Mouse (Mus musculus) liver, embryonic 16.5 days (tissue): ENCODE data around the gene BC051142. TPM values are rescaled to one million over a fixed set of nuclear protein-coding genes. Genes with fewer than 3 reads are reported as not detected.
"Not testable (repeated sequence)": the region's sequence is repeated elsewhere in the genome, so short reads cannot be mapped to it uniquely, and the experiment has no call there.

Source experiments
- ATAC-seq: fragments of 200-750 bp; cut with Nextera tagmentation; 2 replicates; pipeline ENCODE4 v1.8.0; 2017; ENCODE audit warnings: low read depth, mild to moderate bottlenecking, moderate number of reproducible peaks, moderate library complexity
- H3K27ac ChIP-seq: fragments of 300-500 bp; sonication (generic); 2 replicates; pipeline ENCODE4 v1.5.1; 2014; ENCODE audit warnings: mild to moderate bottlenecking, low read length
- H3K27me3 ChIP-seq: fragments of 300-500 bp; sonication (generic); 2 replicates; pipeline ENCODE4 v1.6.1; 2014; ENCODE audit warnings: low read depth, low read length, mixed read lengths; ENCODE audit not compliant: control insufficient read depth, insufficient read depth
- H3K36me3 ChIP-seq: fragments of 300-500 bp; sonication (generic); 2 replicates; pipeline ENCODE4 v1.6.1; 2014; ENCODE audit warnings: mild to moderate bottlenecking; ENCODE audit not compliant: control insufficient read depth, insufficient read depth
- H3K4me1 ChIP-seq: fragments of 300-500 bp; sonication (generic); 2 replicates; pipeline ENCODE4 v1.6.1; 2014; ENCODE audit warnings: low read depth, low read length, mixed read lengths; ENCODE audit not compliant: control insufficient read depth
- H3K4me2 ChIP-seq: fragments of 300-500 bp; sonication (generic); 2 replicates; pipeline ENCODE4 v1.6.1; 2014; ENCODE audit warnings: low read depth, low read length, mixed read lengths
- H3K4me3 ChIP-seq: fragments of 300-500 bp; sonication (generic); 2 replicates; pipeline ENCODE4 v1.5.1; 2014; ENCODE audit warnings: low read depth, mild to moderate bottlenecking, low read length
- H3K9ac ChIP-seq: fragments of 300-500 bp; sonication (generic); 2 replicates; pipeline ENCODE4 v1.6.1; 2014; ENCODE audit warnings: low read depth, low read length
- H3K9me3 ChIP-seq: fragments of 300-500 bp; sonication (generic); replicated peaks from 2 replicates; pipeline ENCODE4 v1.6.1; 2016; ENCODE audit warnings: low read length; ENCODE audit not compliant: control insufficient read depth
- WGBS: fragments of 180-500 bp; shearing (Covaris S2); extraction: QIAGEN DNeasy Blood & Tissue Kit; methylation state at CpG from one replicate; pipeline ENCODE4 v1.1.7; 2014; ENCODE audit not compliant: insufficient replicate concordance; 5-methylcytosine and 5-hydroxymethylcytosine counted together
- polyA plus RNA-seq: library from polyadenylated mRNA; unstranded; fragments of >200 nt; fragmentation: Nextera tagmentation; extraction: Ambion mirVana; gene quantifications from 2 replicates; pipeline ENCODE4 v1.2.1, GENCODE M21; 2015

The BC051142 gene
- polyA plus RNA-seq, 1 experiment from 2014 or later, result 0.12 TPM

GRCm38 (mm10) chr17:34437120-34437519, 38.5 kb downstream of the BC051142 start:
- no peaks in the 10 kb centered on the region for H3K9me3 ChIP-seq
- no peaks in the 10 kb centered on the region for H3K4me1 ChIP-seq
- no peak overlapping the region for H3K4me3 ChIP-seq
- no peak overlapping the region for H3K9ac ChIP-seq
- H3K4me2 ChIP-seq, result no peak overlapping the region
- no peaks in the 10 kb centered on the region for H3K36me3 ChIP-seq
- H3K27ac ChIP-seq, result no peak overlapping the region
- 31% methylated on average over 4 of the region's 4 CpGs for WGBS
- H3K27me3 ChIP-seq, result no peaks in the 10 kb centered on the region
- no peak for ATAC-seq

- ATAC-seq, result no peak
- H3K27ac ChIP-seq, result peak overlapping the region; percentile 45; the same call in 1 of the 2 replicates
Measured at GRCm38 (mm10) chr17:34437606-34438005, 39.0 kb downstream of the BC051142 start.

GRCm38 (mm10) chr17:34438588-34438987, 40.0 kb downstream of the BC051142 start:
- H3K9ac ChIP-seq, result no peak overlapping the region
- H3K27ac ChIP-seq, result no peak overlapping the region
- H3K36me3 ChIP-seq, result no peaks in the 10 kb centered on the region
- ATAC-seq, result no peak
- 45% methylated on average over 1 of the region's 1 CpGs for WGBS
- H3K9me3 ChIP-seq, result no peaks in the 10 kb centered on the region
- H3K4me2 ChIP-seq, result no peak overlapping the region
- H3K4me1 ChIP-seq, result no peaks in the 10 kb centered on the region
- H3K4me3 ChIP-seq, result no peak overlapping the region
- H3K27me3 ChIP-seq, result no peaks in the 10 kb centered on the region

More at GRCm38 (mm10) chr17:34437606-34438005, 39.0 kb downstream of the BC051142 start:
- Histone ChIP-seq H3K36me3 (no peaks in the 10 kb centered on the region), H3K9me3 (no peaks in the 10 kb centered on the region), H3K9ac (no peak overlapping the region), H3K4me3 (no peak overlapping the region), H3K27me3 (no peaks in the 10 kb centered on the region), H3K4me2 (peak overlapping the region; percentile 7; the same call in 1 of the 2 replicates), H3K4me1 (no peaks in the 10 kb centered on the region)
- 13% methylated on average over 7 of the region's 7 CpGs for WGBS

GRCm38 (mm10) chr17:34439795-34440194, 41.2 kb downstream of the BC051142 start:
- no peak for ATAC-seq
- H3K4me3 ChIP-seq, result no peak overlapping the region
- H3K27ac ChIP-seq, result no peak overlapping the region
- 21% methylated on average over 3 of the region's 3 CpGs for WGBS
- H3K4me1 ChIP-seq, result no peaks in the 10 kb centered on the region
- no peak overlapping the region for H3K9ac ChIP-seq
- H3K4me2 ChIP-seq, result no peak overlapping the region
- H3K36me3 ChIP-seq, result no peaks in the 10 kb centered on the region
- no peaks in the 10 kb centered on the region for H3K9me3 ChIP-seq
- no peaks in the 10 kb centered on the region for H3K27me3 ChIP-seq

- WGBS, result 75% methylated on average over 7 of the region's 7 CpGs
- Histone ChIP-seq H3K9ac (no peak overlapping the region), H3K4me1 (no peaks in the 10 kb centered on the region), H3K36me3 (no peaks in the 10 kb centered on the region), H3K4me3 (no peak overlapping the region), H3K27ac (no peak overlapping the region), H3K4me2 (no peak overlapping the region), H3K27me3 (no peaks in the 10 kb centered on the region), H3K9me3 (no peaks in the 10 kb centered on the region)
- ATAC-seq, result no peak
Measured at GRCm38 (mm10) chr17:34441990-34442389, 43.4 kb downstream of the BC051142 start.

GRCm38 (mm10) chr17:34448473-34449041, 49.9 kb downstream of the BC051142 start:
- Histone ChIP-seq H3K4me2 (peak overlapping the region; percentile 33), H3K4me1 (no peaks in the 10 kb centered on the region; the same call in none of the 2 replicates), H3K9ac (no peak overlapping the region), H3K9me3 (no peaks in the 10 kb centered on the region), H3K36me3 (no peaks in the 10 kb centered on the region), H3K4me3 (no peak overlapping the region), H3K27me3 (no peaks in the 10 kb centered on the region), H3K27ac (no peak overlapping the region)
- 11% methylated on average over 6 of the region's 6 CpGs for WGBS
- ATAC-seq, result peak; percentile 47

- Histone ChIP-seq H3K9me3 (no peaks in the 10 kb centered on the region), H3K4me2 (peak overlapping the region; percentile 20; the same call in 1 of the 2 replicates), H3K36me3 (no peaks in the 10 kb centered on the region), H3K4me1 (no peaks in the 10 kb centered on the region), H3K27ac (no peak overlapping the region), H3K27me3 (no peaks in the 10 kb centered on the region), H3K4me3 (no peak overlapping the region), H3K9ac (no peak overlapping the region)
- 15% methylated on average over 4 of the region's 4 CpGs for WGBS
- no peak for ATAC-seq
Measured at GRCm38 (mm10) chr17:34457668-34458067, 59.0 kb downstream of the BC051142 start.

- H3K27me3 ChIP-seq, result no peaks in the 10 kb centered on the region
- no peak for ATAC-seq
- 29% methylated on average over 3 of the region's 3 CpGs for WGBS
- no peak overlapping the region for H3K4me2 ChIP-seq
- no peak overlapping the region for H3K4me3 ChIP-seq
- H3K36me3 ChIP-seq, result no peaks in the 10 kb centered on the region
- no peaks in the 10 kb centered on the region for H3K4me1 ChIP-seq
- no peaks in the 10 kb centered on the region for H3K9me3 ChIP-seq
- H3K9ac ChIP-seq, result no peak overlapping the region
- no peak overlapping the region for H3K27ac ChIP-seq
Measured at GRCm38 (mm10) chr17:34459255-34459654, 60.6 kb downstream of the BC051142 start.

- H3K4me1 ChIP-seq, H3K4me2 ChIP-seq, H3K27me3 ChIP-seq, ATAC-seq, H3K4me3 ChIP-seq, H3K9ac ChIP-seq, H3K27ac ChIP-seq, H3K9me3 ChIP-seq, H3K36me3 ChIP-seq: not testable (repeated sequence)
Measured at GRCm38 (mm10) chr17:34465906-34466305, 67.3 kb downstream of the BC051142 start.
